Mouse (Mus musculus) intestine, embryonic 15.5 days (tissue): ENCODE results near the gene Gm17555. TPM values are rescaled to one million over a fixed set of nuclear protein-coding genes. Genes with fewer than 3 reads are reported as not detected.

ENCODE experiments used
- ATAC-seq: fragments of 200-750 bp; cut with Nextera tagmentation; 2 replicates; pipeline ENCODE4 v1.8.0; 2017; ENCODE audit warnings: moderate TSS enrichment, moderate library complexity
- H3K27ac ChIP-seq: fragments of 300-500 bp; sonication (generic); 2 replicates; pipeline ENCODE4 v1.5.1; 2015; ENCODE audit warnings: mild to moderate bottlenecking, inconsistent platforms
- H3K27me3 ChIP-seq: fragments of 300-500 bp; sonication (generic); replicated peaks from 2 replicates; pipeline ENCODE4 v1.6.1; 2015; ENCODE audit warnings: inconsistent platforms
- H3K36me3 ChIP-seq: fragments of 300-500 bp; sonication (generic); 2 replicates; pipeline ENCODE4 v1.6.1; 2015; ENCODE audit warnings: inconsistent platforms
- H3K4me1 ChIP-seq: fragments of 300-500 bp; sonication (generic); replicated peaks from 2 replicates; pipeline ENCODE4 v1.6.1; 2015; ENCODE audit warnings: inconsistent platforms
- H3K4me2 ChIP-seq: fragments of 300-500 bp; sonication (generic); replicated peaks from 2 replicates; pipeline ENCODE4 v1.6.1; 2015; ENCODE audit warnings: mild to moderate bottlenecking, inconsistent platforms
- H3K4me3 ChIP-seq: fragments of 300-500 bp; sonication (generic); replicated peaks from 2 replicates; pipeline ENCODE4 v1.5.1; 2015; ENCODE audit warnings: inconsistent platforms
- H3K9ac ChIP-seq: fragments of 300-500 bp; sonication (generic); 2 replicates; pipeline ENCODE4 v1.6.1; 2015; ENCODE audit warnings: inconsistent platforms
- H3K9me3 ChIP-seq: fragments of 300-500 bp; sonication (generic); 2 replicates; pipeline ENCODE4 v1.6.1; 2016; ENCODE audit warnings: inconsistent platforms
- WGBS: fragments of 180-500 bp; shearing (Covaris S2); methylation state at CpG from one replicate; pipeline ENCODE4 v1.1.7; 2015; 5-methylcytosine and 5-hydroxymethylcytosine counted together
- polyA plus RNA-seq: library from polyadenylated mRNA; unstranded; fragments of >200 nt; fragmentation: Nextera tagmentation; extraction: Ambion mirVana; gene quantifications from 2 replicates; pipeline ENCODE4 v1.2.1, GENCODE M21; 2015

The Gm17555 gene
- polyA plus RNA-seq, 1 experiment from 2014 or later, result not detected

DNA sequence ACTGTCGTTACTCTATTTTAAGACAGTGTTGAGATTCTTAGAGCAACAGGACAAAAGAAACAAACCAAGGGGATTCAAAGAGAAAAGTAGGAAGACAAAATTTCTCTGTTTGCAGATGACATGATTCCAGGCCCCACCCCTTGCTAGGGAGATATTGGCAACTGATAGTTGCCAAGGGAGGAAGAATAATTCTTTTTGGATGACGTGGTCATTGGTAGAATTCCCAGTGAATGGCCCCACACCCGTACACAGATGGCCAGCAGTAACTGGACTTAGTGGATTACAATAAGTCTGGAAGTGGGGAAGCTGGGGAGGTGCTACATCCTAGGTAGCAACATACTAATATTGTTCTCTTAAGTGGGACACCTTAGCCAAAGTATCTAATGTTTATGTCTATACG is 22.0 kb downstream of the Gm17555 start:
- WGBS, result 81% methylated on average over 4 of the region's 4 CpGs
- no peak overlapping the region for H3K27ac ChIP-seq
- no peaks in the 10 kb centered on the region for H3K36me3 ChIP-seq

DNA sequence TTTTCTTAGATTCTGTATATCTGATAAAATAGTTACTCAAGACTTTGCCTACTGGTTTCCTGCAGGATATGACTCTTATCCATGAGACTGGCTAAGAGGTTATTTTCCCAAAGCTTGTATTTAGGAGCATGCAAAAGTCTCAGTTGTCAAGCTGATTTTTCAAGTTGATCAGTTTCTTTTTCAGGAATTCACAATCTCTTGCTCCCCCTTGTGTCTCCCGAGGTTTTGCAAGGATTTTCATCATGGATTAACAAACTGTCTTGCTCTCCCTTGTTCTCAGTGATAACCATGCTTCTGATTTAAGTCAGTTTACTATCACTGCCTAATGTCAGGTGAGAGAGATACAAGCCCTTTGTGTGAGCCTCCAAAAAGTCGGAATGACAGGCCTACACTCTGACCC is 30.5 kb downstream of the Gm17555 start:
- no peak for ATAC-seq
- 41% methylated on average over 2 of the region's 2 CpGs for WGBS
- Histone ChIP-seq H3K4me2 (no peak overlapping the region), H3K27ac (no peak overlapping the region), H3K36me3 (no peaks in the 10 kb centered on the region), H3K9ac (no peak overlapping the region), H3K4me3 (no peak overlapping the region), H3K4me1 (no peaks in the 10 kb centered on the region), H3K27me3 (no peaks in the 10 kb centered on the region), H3K9me3 (no peaks in the 10 kb centered on the region)

More for the DNA sequence above, 22.0 kb downstream of the Gm17555 start:
- H3K9ac ChIP-seq, result no peak overlapping the region
- no peak overlapping the region for H3K4me2 ChIP-seq
- no peaks in the 10 kb centered on the region for H3K4me1 ChIP-seq
- no peaks in the 10 kb centered on the region for H3K9me3 ChIP-seq
- H3K27me3 ChIP-seq, result no peaks in the 10 kb centered on the region
- no peak for ATAC-seq
- no peak overlapping the region for H3K4me3 ChIP-seq

DNA sequence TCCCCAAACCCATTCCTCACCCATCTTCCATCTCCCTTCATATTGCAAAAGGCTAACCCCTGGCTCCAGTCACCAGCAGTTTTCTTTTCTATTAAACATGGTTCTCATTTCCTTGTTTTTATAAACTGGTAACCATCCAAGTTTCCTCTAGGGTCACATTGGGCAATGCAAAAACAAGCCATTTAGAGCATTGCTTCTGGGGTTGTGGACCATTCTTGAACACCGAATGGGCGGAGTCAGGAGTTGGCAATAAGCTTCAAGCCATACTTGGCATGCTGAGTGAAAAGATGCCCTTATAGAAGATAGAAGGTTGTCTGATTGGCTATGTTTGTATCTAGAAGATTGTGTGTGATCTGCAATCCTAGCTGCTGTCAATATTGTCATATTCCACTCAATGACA is 33.6 kb downstream of the Gm17555 start:
- no peak overlapping the region for H3K4me2 ChIP-seq
- H3K9ac ChIP-seq, result no peak overlapping the region
- no peak overlapping the region for H3K4me3 ChIP-seq
- WGBS, result 97% methylated on average over 2 of the region's 2 CpGs
- no peaks in the 10 kb centered on the region for H3K36me3 ChIP-seq
- no peaks in the 10 kb centered on the region for H3K9me3 ChIP-seq
- no peaks in the 10 kb centered on the region for H3K4me1 ChIP-seq
- no peak overlapping the region for H3K27ac ChIP-seq
- H3K27me3 ChIP-seq, result no peaks in the 10 kb centered on the region
- ATAC-seq, result no peak

DNA sequence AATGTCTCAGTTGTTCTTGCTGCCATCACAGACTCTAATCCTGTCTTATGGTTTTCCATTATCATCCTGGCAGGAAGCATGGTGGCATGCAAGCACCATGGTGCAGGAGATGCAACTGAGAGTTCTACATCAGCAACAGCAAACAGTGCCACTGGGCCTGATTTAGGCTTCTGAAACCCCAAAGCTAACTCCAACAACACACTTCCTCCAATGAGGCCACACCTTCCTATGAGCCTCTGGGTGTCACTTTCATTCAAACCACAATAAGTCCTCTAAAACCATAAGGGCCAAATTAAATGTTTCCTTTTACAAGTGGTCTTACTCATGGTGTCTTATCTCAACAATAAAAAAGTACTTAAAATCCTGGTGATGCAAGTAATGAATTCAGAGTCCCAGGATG is 37.3 kb downstream of the Gm17555 start:
- Histone ChIP-seq H3K4me3 (no peak overlapping the region), H3K27me3 (no peaks in the 10 kb centered on the region), H3K9me3 (no peaks in the 10 kb centered on the region), H3K4me1 (no peaks in the 10 kb centered on the region), H3K4me2 (no peak overlapping the region), H3K36me3 (no peaks in the 10 kb centered on the region), H3K27ac (no peak overlapping the region), H3K9ac (no peak overlapping the region)
- ATAC-seq, result no peak

Other genes with a start within 250 kb of the Gm17555 start
- 0.38 and 0.49 TPM in 2 replicates for gene Fgf7, start 180.4 kb upstream of the Gm17555 start, polyA plus RNA-seq
- not detected in 2 replicates for gene Fam227b, start 63.1 kb upstream of the Gm17555 start, polyA plus RNA-seq
- gene Dtwd1, start 63.0 kb upstream of the Gm17555 start, polyA plus RNA-seq, result 26.7 and 27.0 TPM in 2 replicates